Mouse (Mus musculus) 3134 (cell line): ENCODE results near the gene Rdh19.
"Not testable (repeated sequence)": the region's sequence is repeated elsewhere in the genome, so short reads cannot be mapped to it uniquely, and the experiment has no call there.

Experiments
- DNase-seq: peaks from one replicate; pipeline ENCODE4 v3.0.0-alpha.2; 2011; ENCODE audit warnings: low spot score; ENCODE audit not compliant: insufficient read length; ENCODE audit errors: extremely low read depth

The Rdh19 gene

GRCm38 (mm10) chr10:127878262-127879057, 28.7 kb downstream of the Rdh19 start:
- no peak for DNase-seq

DNA sequence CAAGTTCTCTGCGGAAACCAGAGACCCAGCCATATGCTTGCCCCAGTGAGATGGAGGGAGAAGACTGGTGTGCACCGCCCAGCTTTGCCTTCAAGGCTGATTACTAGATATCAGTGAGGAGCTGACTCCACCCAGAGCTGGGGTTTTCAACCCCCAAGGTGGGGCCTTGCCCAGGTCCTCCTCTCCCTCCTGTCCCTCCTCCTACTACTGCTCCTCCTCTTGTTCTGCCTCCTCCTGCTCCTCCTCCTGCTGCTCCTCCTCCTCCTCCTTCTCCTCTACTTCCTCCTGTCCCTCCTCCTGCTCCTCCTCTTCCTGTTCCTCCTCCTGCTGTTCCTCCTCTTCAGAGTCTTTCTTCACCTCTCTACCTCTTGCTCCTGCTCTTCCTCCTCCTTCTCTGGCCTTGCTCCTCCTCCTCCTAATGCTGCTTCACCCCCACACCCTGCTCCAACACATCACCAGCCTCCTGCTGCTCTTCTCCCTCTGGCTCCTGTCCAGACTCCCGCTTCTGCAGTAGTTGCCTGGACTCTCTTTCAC, 29.5 kb downstream of the Rdh19 start:
- DNase-seq: peak; percentile 67

GRCm38 (mm10) chr10:127881041-127881440, 31.3 kb downstream of the Rdh19 start:
- no peak for DNase-seq

DNA sequence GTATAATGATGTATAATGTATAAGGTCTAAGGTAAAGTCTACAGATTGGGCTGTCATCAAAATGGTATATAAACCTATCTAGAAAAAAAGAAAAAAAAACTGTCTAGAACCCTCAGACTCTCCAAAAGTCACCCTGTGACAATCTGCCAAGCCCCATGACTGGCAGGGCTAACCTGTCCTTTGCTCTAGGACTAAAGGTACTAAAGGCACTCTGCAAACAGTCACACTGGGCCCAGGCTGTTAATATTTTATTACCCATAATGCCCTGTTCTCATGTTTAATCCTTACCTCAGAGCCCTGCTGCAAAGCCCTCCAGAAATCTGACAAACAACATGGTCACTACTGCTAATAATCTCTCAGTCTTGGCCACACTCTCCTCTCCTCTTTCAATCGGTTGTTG, 36.8 kb downstream of the Rdh19 start:
- no peak for DNase-seq

GRCm38 (mm10) chr10:127886971-127887370, 37.2 kb downstream of the Rdh19 start:
- no peak for DNase-seq

GRCm38 (mm10) chr10:127888605-127889004, 38.9 kb downstream of the Rdh19 start, which contains the start of gene Rdh7:
Gene Rdh7 (minus strand): TSS chr10:127888817.
- DNase-seq: no peak

GRCm38 (mm10) chr10:127891481-127891880, 41.8 kb downstream of the Rdh19 start:
- DNase-seq: no peak

DNA sequence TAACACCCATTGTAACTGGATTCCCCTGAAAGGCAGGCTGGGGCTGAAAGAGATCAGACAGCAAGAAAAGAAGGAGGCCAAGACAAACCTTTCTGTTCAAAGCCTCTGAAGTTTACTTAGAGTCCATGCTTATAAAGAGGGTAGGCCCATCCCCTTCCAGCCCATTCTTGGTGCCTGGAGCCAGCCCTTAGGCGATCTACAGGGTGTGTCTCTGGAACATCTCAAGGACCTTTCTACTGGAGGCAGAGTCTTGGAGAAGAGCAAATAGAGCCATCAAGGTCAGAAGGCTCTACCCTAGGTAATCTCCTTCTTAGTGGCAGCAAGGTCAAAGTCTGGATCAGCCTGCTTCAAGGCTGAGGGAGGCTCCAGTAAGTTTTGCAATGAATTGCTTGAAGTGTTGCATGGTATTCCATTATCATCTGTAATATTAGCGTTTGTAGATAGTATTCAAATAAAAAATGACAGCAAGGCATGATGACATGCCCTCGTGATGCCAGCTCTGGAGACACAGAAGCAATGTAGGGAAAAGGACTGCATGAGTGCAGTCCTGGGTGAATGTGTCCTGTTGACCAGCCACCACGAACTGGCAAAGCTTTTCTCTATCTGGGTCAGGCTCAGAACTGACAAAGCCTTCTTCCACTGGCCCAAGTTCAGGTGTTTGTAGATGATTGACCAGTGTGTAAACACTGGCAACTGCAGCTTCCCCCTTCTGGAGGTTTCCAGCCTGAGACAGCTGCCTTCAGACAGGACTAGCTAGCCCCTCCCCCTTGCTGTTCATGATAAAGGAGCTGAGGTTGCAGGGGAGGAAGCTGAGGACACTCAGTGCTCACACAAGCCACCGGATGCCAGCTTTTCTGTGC, 43.7 kb downstream of the Rdh19 start:
- not testable (repeated sequence) for DNase-seq

GRCm38 (mm10) chr10:127896705-127897104, 47.0 kb downstream of the Rdh19 start:
- no peak for DNase-seq

GRCm38 (mm10) chr10:127897506-127897905, 47.8 kb downstream of the Rdh19 start:
- DNase-seq: no peak

GRCm38 (mm10) chr10:127898218-127898617, 48.5 kb downstream of the Rdh19 start, which contains the start of gene Sdr9c7:
Gene Sdr9c7 (plus strand): TSS chr10:127898518.
- no peak for DNase-seq

DNA sequence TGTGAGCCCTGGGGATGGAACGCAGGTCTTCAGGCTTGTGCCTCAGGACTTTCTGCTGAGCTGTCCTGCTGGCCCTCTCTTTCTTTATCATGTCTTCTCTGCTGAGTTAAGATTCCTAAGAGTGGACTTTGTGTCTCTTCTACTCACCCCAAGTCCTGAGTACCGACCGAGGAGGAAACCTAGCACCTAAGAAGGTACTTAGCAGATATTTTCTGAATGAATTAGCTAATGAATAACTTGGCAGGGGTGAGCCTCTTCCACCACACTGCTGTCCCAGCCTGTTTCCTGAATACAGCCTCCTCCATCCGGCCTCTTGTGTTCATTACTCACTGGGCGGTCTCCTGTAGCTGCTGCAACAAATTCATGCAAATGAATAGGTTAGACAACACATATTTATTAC, 50.1 kb downstream of the Rdh19 start:
- no peak for DNase-seq

GRCm38 (mm10) chr10:127901751-127902150, 52.0 kb downstream of the Rdh19 start:
- no peak for DNase-seq

DNA sequence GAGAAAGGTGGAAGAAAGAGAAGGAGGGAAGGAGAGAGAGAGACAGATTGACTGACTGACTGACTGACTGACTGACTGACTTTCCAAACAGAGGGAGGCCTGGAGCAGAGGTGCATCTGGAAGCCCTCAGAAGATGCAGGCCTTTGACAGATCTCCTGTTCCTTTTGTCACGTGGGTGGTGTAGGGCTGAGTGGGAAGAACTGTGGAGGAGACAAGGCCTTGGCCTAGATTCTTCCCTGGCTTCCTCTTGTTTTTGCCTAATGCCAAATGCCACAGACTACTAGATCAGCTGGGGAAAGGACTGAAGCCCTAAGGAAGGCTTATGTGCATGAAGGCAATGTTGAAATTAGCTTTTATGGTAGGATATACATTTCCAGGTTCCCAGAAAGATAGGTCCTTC, 53.4 kb downstream of the Rdh19 start:
- no peak for DNase-seq

DNA sequence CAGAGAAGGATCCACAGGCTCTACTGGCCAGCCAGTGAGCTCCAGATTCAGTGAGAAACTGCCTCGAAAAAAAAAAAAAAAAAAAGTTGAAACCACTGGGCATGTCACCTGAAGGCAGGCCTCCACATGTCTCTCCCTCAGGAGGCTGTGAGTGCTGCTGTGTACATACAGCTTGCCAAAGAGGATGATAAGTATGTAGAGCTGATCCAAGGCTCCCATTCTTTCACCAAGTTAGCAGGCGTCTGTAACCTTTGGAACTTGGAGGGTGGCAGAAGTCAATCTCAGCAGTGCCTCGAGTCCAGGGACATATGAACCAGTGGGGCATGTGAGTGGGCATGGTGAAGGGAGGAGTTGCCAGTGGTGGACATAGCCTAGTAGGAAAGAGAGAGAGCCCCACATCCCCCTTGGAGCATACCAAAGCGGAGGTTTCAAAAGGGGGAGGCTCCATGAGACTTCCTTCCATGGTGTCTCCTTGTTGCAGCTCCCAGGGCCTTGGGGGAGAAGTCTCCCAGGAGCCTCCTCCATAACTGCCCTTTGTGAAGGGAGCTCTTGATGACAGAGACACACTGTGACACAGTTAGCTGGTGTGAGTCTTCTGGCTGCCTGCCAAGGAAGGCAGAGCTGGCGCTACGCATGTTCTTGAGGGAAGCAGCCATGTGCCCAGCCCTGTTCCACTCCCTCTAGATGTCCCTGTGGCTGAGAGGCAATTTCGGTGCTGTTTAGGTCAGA, 55.2 kb downstream of the Rdh19 start:
- no peak for DNase-seq

- no peak for DNase-seq
These were observed 56.4 kb downstream of the Rdh19 start for GRCm38 (mm10) chr10:127906138-127906537.

GRCm38 (mm10) chr10:127907386-127907951, 57.7 kb downstream of the Rdh19 start:
- no peak for DNase-seq
